Mouse (Mus musculus): ENCODE results near the gene Gm364. TPM values are rescaled to one million over a fixed set of nuclear protein-coding genes. Genes with fewer than 3 reads are reported as not detected.

The Gm364 gene
- 0.09 TPM in 1 of 2 replicates, not detected in the other for polyA plus RNA-seq (2016; fragmentation: Nextera tagmentation; extraction: Ambion mirVana)

DNA sequence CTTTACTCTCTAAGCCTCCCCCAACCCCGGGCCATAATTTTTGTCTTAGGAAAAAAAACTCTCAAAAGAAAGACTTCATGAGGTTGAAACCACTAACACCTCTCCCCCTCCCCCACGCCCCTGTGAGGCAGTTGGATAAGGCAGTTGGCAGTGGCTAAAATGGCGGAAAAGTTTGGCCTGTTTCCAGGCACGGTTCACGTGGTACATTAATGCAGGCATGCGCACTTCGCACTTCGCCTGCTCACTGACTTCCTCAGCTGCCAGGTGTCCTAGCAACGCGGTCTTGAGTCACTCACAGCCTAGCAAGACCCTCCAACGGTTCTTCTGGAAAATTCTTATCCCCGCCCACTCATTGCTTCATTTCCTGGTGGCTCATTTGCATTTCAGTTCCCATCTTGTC lies at the start of gene Gm364:
Gm364 (plus strand) TSS at position 386 of the 400 bp plus-strand sequence.
- H3K4me1 ChIP-seq: no peaks in the 10 kb centered on the region
- H3K27ac ChIP-seq: no peak within 1 kb of the TSS
- no peaks in the 10 kb centered on the region for H3K36me3 ChIP-seq
- no peak within 1 kb of the TSS for H3K4me3 ChIP-seq
- WGBS: 95% methylated on average over 12 of the region's 12 CpGs
- no peaks in the 10 kb centered on the region for H3K27me3 ChIP-seq (ENCODE audit: low read depth, poor library complexity, severe bottlenecking)
- DNase-seq (ENCODE audit: low spot score): no peak
- H3K9me3 ChIP-seq (replicated peaks): no peaks in the 10 kb centered on the region

DNA sequence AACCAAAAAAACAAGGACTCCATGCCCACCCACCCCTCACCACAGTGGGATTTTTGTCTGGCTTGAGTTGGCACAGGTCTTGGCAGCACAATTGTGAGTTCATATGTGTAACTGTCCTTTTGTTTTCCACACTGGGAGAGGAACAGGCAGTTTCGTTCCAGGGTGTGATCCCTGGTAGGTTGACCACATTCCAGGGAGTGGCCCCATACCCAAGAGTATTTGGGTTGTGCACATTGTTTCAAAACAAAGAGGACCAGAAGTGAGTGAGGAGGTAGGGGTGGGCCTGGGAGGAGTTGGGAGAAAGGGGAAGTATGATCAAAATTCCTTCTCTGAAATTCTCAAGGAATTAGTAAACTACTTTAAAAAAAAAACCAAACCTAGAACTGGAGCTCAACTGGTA lies 49.6 kb upstream of the Gm364 start:
- Histone ChIP-seq H3K4me1 (no peaks in the 10 kb centered on the region), H3K27ac (no peak overlapping the region), H3K9me3 (replicated peaks) (no peaks in the 10 kb centered on the region), H3K27me3 (ENCODE audit: low read depth, poor library complexity, severe bottlenecking) (no peaks in the 10 kb centered on the region), H3K36me3 (no peaks in the 10 kb centered on the region), H3K4me3 (no peak overlapping the region)
- WGBS: 82% methylated on average over 1 of the region's 1 CpGs
- no peak for DNase-seq (ENCODE audit: low spot score)

- Histone ChIP-seq H3K4me3 (no peak overlapping the region), H3K36me3 (no peaks in the 10 kb centered on the region), H3K9me3 (replicated peaks) (no peaks in the 10 kb centered on the region), H3K27ac (no peak overlapping the region), H3K4me1 (no peaks in the 10 kb centered on the region), H3K27me3 (ENCODE audit: low read depth, poor library complexity, severe bottlenecking) (no peaks in the 10 kb centered on the region)
- WGBS: 81% methylated on average over 2 of the region's 2 CpGs
- no peak for DNase-seq (ENCODE audit: low spot score)
These were observed 43.9 kb upstream of the Gm364 start for GRCm38 (mm10) chrX:57364891-57365569.

DNA sequence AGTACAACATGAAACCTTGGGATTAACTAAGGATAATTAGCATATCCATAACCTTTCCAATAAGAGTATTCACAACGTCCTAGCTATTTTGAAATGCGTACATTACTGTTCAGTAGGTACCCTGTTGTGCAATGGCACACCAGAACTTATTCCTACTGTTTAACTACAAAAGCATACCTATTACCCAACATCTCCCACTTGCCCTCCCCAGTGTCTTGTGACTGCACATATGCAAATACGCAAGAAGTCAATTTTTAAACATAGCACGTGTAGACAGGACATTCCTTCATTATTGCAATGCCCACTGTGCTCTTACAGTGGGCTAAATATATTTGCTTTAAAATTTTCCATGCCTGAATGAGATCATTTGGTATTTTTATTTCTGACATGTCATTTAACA lies 36.0 kb upstream of the Gm364 start:
- H3K27ac ChIP-seq: no peak overlapping the region
- peaks cover 17% of the 10 kb centered on the region for H3K36me3 ChIP-seq
- H3K9me3 ChIP-seq (replicated peaks): no peaks in the 10 kb centered on the region
- DNase-seq (ENCODE audit: low spot score): no peak
- H3K4me1 ChIP-seq: no peaks in the 10 kb centered on the region
- no peak overlapping the region for H3K4me3 ChIP-seq
- H3K27me3 ChIP-seq (ENCODE audit: low read depth, poor library complexity, severe bottlenecking): no peaks in the 10 kb centered on the region
- WGBS: 90% methylated on average over 4 of the region's 4 CpGs

DNA sequence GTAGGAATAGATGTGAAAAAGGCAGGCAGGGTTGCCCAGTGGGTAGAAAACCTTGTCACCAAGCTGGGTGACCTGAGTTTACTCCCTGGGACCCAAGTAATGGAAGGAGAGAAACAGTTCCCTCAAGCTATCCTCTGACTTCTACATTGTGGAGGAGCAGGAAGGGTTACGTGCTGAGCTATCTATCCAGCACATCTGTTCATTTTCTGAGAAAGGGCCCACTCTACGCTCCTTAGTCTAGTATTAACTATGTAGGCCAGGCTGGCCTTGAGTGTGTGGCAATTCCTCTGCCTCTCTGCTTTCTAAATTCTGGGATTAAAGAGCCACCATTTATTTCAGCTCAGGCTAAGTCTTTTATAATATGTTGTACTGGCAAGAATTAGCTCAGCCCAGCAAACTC lies 35.4 kb upstream of the Gm364 start:
- no peaks in the 10 kb centered on the region for H3K9me3 ChIP-seq (replicated peaks)
- 94% methylated on average over 2 of the region's 2 CpGs for WGBS
- no peak for DNase-seq (ENCODE audit: low spot score)
- H3K27me3 ChIP-seq (ENCODE audit: low read depth, poor library complexity, severe bottlenecking): no peaks in the 10 kb centered on the region
- H3K4me3 ChIP-seq: no peak overlapping the region
- no peak overlapping the region for H3K27ac ChIP-seq
- H3K4me1 ChIP-seq: no peaks in the 10 kb centered on the region
- H3K36me3 ChIP-seq: peaks cover 20% of the 10 kb centered on the region

DNA sequence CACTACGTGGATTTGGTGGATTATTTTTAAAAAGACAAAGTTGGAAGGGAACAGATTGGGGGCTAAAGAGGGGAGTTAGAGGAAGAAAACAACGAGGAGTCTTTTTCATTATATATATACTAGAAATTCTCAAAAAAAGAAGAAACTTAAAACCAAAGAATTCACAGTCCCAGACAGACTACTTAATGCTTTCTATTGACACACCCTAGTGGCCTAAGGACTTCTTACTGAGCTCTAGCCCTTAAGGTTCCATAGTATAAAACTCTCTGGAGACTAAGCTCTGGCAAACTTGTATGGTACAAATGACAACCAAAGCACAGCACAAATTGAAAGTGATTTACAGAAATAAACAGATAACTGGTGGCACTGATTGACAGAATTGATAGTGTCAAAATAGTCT lies 34.9 kb upstream of the Gm364 start:
- Histone ChIP-seq H3K4me3 (no peak overlapping the region), H3K9me3 (replicated peaks) (no peaks in the 10 kb centered on the region), H3K27me3 (ENCODE audit: low read depth, poor library complexity, severe bottlenecking) (no peaks in the 10 kb centered on the region), H3K36me3 (peaks cover 25% of the 10 kb centered on the region), H3K4me1 (no peaks in the 10 kb centered on the region), H3K27ac (no peak overlapping the region)
- 84% methylated on average over 2 of the region's 2 CpGs for WGBS
- no peak for DNase-seq (ENCODE audit: low spot score)

GRCm38 (mm10) chrX:57377096-57377495 lies 31.9 kb upstream of the Gm364 start:
- no peak overlapping the region for H3K4me3 ChIP-seq
- DNase-seq (ENCODE audit: low spot score): no peak
- H3K36me3 ChIP-seq: peaks cover 55% of the 10 kb centered on the region
- 84% methylated on average over 3 of the region's 3 CpGs for WGBS
- no peaks in the 10 kb centered on the region for H3K27me3 ChIP-seq (ENCODE audit: low read depth, poor library complexity, severe bottlenecking)
- no peak overlapping the region for H3K27ac ChIP-seq
- no peaks in the 10 kb centered on the region for H3K9me3 ChIP-seq (replicated peaks)
- no peaks in the 10 kb centered on the region for H3K4me1 ChIP-seq

- no peak overlapping the region for H3K4me3 ChIP-seq
- H3K36me3 ChIP-seq: peaks cover 66% of the 10 kb centered on the region
- H3K27ac ChIP-seq: no peak overlapping the region
- H3K27me3 ChIP-seq (ENCODE audit: low read depth, poor library complexity, severe bottlenecking): no peaks in the 10 kb centered on the region
- H3K4me1 ChIP-seq: no peaks in the 10 kb centered on the region
- WGBS: 88% methylated on average over 3 of the region's 3 CpGs
- H3K9me3 ChIP-seq (replicated peaks): no peaks in the 10 kb centered on the region
- no peak for DNase-seq (ENCODE audit: low spot score)
These were observed 30.4 kb upstream of the Gm364 start for GRCm38 (mm10) chrX:57378579-57378978.

GRCm38 (mm10) chrX:57380915-57381314 lies 28.0 kb upstream of the Gm364 start:
- WGBS: 88% methylated on average over 5 of the region's 5 CpGs
- Histone ChIP-seq H3K4me1 (no peaks in the 10 kb centered on the region), H3K27ac (no peak overlapping the region), H3K27me3 (ENCODE audit: low read depth, poor library complexity, severe bottlenecking) (no peaks in the 10 kb centered on the region), H3K4me3 (no peak overlapping the region), H3K36me3 (peaks cover 89% of the 10 kb centered on the region), H3K9me3 (replicated peaks) (no peaks in the 10 kb centered on the region)
- no peak for DNase-seq (ENCODE audit: low spot score)

DNA sequence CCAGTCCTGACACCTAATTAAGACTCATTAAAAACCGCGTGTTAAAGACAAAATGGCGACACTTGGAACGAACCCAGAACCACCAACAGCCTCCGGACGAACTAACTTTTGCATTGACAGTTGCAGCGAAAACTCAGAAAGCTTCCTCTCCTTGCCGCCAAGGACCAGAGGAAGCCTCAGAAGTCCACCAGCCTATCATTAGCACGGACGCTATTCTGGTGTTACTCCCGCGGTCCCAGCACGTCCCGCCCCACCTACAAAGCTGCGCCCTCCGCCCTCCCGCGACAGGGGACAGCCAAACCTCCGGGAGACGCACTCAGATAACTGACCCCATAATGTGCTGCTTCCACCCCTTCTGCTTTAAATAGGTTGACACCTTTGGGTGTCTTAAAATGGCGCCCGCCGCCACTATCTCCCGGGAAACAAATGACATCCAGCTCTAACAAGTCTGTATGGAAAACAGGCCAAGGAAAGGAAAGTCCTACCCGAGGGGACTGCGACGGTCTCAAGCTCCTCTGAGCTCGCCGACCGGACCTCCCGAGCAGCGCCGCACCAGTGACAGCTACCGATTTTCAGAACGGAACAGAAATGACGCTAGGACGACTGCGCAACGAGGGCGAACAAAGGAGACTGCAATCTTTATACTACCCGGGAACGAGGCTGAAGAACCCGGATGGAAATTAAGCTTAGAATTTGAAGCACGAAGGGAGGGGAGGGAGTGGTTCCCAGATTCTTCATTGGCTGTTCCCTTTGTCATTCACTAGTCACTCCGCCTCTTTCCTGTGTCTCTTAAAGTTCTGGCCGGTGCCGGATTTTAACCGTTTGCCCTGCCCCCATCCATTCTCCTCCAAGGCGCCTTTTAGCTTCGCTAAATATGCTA lies 16.3 kb upstream of the Gm364 start, which contains the start of gene Rbmx:
Rbmx (minus strand) TSS at position 670 of the 880 bp plus-strand sequence.
- Histone ChIP-seq H3K36me3 (peaks cover 27% of the 10 kb centered on the region), H3K4me1 (no peaks in the 10 kb centered on the region), H3K4me3 (peak within 1 kb of the TSS; percentile 63), H3K9me3 (replicated peaks) (no peaks in the 10 kb centered on the region), H3K27ac (peak within 1 kb of the TSS; percentile 92), H3K27me3 (ENCODE audit: low read depth, poor library complexity, severe bottlenecking) (no peaks in the 10 kb centered on the region; the same call in 1 of the 2 replicates)
- peak; percentile 75 for DNase-seq (ENCODE audit: low spot score)
- 11% methylated on average over 50 of the region's 50 CpGs for WGBS

- Histone ChIP-seq H3K36me3 (peaks cover 20% of the 10 kb centered on the region), H3K27me3 (ENCODE audit: low read depth, poor library complexity, severe bottlenecking) (no peaks in the 10 kb centered on the region; the same call in 1 of the 2 replicates), H3K9me3 (replicated peaks) (no peaks in the 10 kb centered on the region), H3K4me1 (no peaks in the 10 kb centered on the region), H3K4me3 (peak overlapping the region; percentile 63), H3K27ac (peak overlapping the region; percentile 92)
- 23% methylated on average over 7 of the region's 7 CpGs for WGBS
- DNase-seq (ENCODE audit: low spot score): peak; percentile 30
These were observed 15.5 kb upstream of the Gm364 start for GRCm38 (mm10) chrX:57393412-57393811.

GRCm38 (mm10) chrX:57401388-57401787 lies 7.6 kb upstream of the Gm364 start:
- no peak overlapping the region for H3K27ac ChIP-seq
- H3K27me3 ChIP-seq (ENCODE audit: low read depth, poor library complexity, severe bottlenecking): no peaks in the 10 kb centered on the region
- H3K4me3 ChIP-seq: no peak overlapping the region
- WGBS: 81% methylated on average over 1 of the region's 1 CpGs
- DNase-seq (ENCODE audit: low spot score): no peak
- H3K9me3 ChIP-seq (replicated peaks): no peaks in the 10 kb centered on the region
- no peaks in the 10 kb centered on the region for H3K36me3 ChIP-seq
- H3K4me1 ChIP-seq: no peaks in the 10 kb centered on the region

- Histone ChIP-seq H3K27ac (no peak overlapping the region), H3K4me1 (no peaks in the 10 kb centered on the region), H3K27me3 (ENCODE audit: low read depth, poor library complexity, severe bottlenecking) (no peaks in the 10 kb centered on the region), H3K9me3 (replicated peaks) (no peaks in the 10 kb centered on the region), H3K4me3 (no peak overlapping the region), H3K36me3 (no peaks in the 10 kb centered on the region)
- no peak for DNase-seq (ENCODE audit: low spot score)
These were observed 5.3 kb upstream of the Gm364 start for GRCm38 (mm10) chrX:57403651-57404050.
